Mouse (Mus musculus) G1E (cell line): ENCODE data around the gene Rnf128. TPM values are rescaled to one million over a fixed set of nuclear protein-coding genes. Genes with fewer than 3 reads are reported as not detected.
"Not testable (repeated sequence)": the region's sequence is repeated elsewhere in the genome, so short reads cannot be mapped to it uniquely, and the experiment has no call there.

Experiments used
- ATAC-seq: 2 replicates; pipeline ENCODE4 v1.8.0; 2016; ENCODE audit warnings: mild to moderate bottlenecking; ENCODE audit not compliant: insufficient number of reproducible peaks, poor library complexity, low FRiP score, severe bottlenecking; ENCODE audit errors: extremely low read depth
- DNase-seq: peaks from one replicate; pipeline ENCODE4 v3.0.0; 2012; ENCODE audit warnings: low spot score
- H3K27me3 ChIP-seq: 2 replicates; pipeline ENCODE4 v1.6.1; 2012; ENCODE audit warnings: mild to moderate bottlenecking, low read length, inconsistent platforms; ENCODE audit not compliant: insufficient read depth
- H3K36me3 ChIP-seq: replicated peaks from 2 replicates; pipeline ENCODE3; 2012; ENCODE audit warnings: mild to moderate bottlenecking, inconsistent platforms
- H3K4me1 ChIP-seq: 2 replicates; pipeline ENCODE4 v1.6.1; 2012; ENCODE audit warnings: low read depth, low read length, inconsistent platforms, mixed read lengths; ENCODE audit not compliant: insufficient read depth
- H3K4me3 ChIP-seq: 2 replicates; pipeline ENCODE4 v1.5.1; 2012; ENCODE audit warnings: low read depth, mild to moderate bottlenecking, inconsistent platforms, low read length, moderate library complexity, mixed read lengths
- H3K9me3 ChIP-seq: replicated peaks from 2 replicates; pipeline ENCODE4 v1.6.1; 2012; ENCODE audit warnings: inconsistent platforms
- CTCF ChIP-seq: IDR thresholded peaks from 2 replicates; pipeline ENCODE4 v1.5.1; 2012; ENCODE audit warnings: low read depth, low read length, inconsistent platforms, mixed read lengths
- GATA1 ChIP-seq: IDR thresholded peaks from 2 replicates; pipeline ENCODE4 v1.6.1; 2012; ENCODE audit warnings: borderline replicate concordance, low read length, inconsistent platforms, mixed read lengths
- GATA2 ChIP-seq: IDR thresholded peaks from 2 replicates; pipeline ENCODE4 v1.6.1; 2012; ENCODE audit warnings: low read depth, low read length, inconsistent platforms, borderline replicate concordance
- POLR2AphosphoS5 ChIP-seq: IDR thresholded peaks from 2 replicates; pipeline ENCODE4 v1.6.1; 2012; ENCODE audit warnings: low read depth, low read length, inconsistent platforms; ENCODE audit not compliant: insufficient replicate concordance
- TAL1 ChIP-seq: conservative IDR thresholded peaks from 2 replicates; pipeline ENCODE4 v1.6.1; 2012; ENCODE audit warnings: low read depth, low read length, inconsistent platforms, mixed read lengths
- polyA plus RNA-seq: library from polyadenylated mRNA; stranded (reverse); fragments of >175 nt; gene quantifications from 2 replicates; pipeline ENCODE4 v1.2.3, GENCODE M21; 2012
- total RNA-seq, 2 experiments: library from RNA; stranded (forward) in 1 of 2; stranded (reverse) in 1 of 2; fragments of 200-1000 nt in 1 of 2; fragments of >200 nt in 1 of 2; fragmentation: Nextera tagmentation in 1 of 2; gene quantifications; 2 replicates each; pipeline ENCODE4 v1.2.3; 2014 to 2017

Gene Rnf128
- total and polyA plus RNA-seq, 3 experiments, result 19.2 to 125 (median 80.2) TPM

- Histone ChIP-seq H3K27me3 (no peaks in the 10 kb centered on the region), H3K36me3 (no peaks in the 10 kb centered on the region), H3K9me3 (no peaks in the 10 kb centered on the region), H3K4me3 (no peak overlapping the region; the same call in 1 of the 2 replicates), H3K4me1 (peaks cover 9% of the 10 kb centered on the region)
- no peak for DNase-seq
- ATAC-seq, result peak; percentile 54; the same call in 1 of the 2 replicates
- no peak for TF ChIP-seq POLR2AphosphoS5
- TF ChIP-seq TAL1, result no peak
- TF ChIP-seq CTCF, result no peak
- no peak for TF ChIP-seq GATA2
- TF ChIP-seq GATA1, result no peak
Observed at GRCm38 (mm10) chrX:139562255-139562924, 726 bp upstream of the Rnf128 start.

DNA sequence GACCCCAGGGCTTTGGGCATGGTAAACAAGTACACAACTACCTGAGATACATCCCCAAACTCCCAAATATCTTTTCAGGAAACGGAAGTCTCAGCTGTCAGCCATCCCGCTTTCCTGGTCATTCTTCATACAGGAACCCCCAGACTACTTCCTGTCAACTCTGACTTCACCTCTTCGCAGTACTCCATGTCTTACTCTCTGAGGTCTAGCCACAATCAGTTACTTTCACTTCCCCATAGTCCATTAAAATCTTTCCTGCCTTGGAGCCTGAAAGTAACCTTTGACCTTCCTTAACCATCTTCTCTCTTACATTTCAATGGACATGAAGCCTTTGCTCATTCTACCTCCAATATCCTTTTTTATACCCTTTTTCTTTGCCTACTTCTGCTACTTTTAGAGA is 6.9 kb downstream of the Rnf128 start:
- Histone ChIP-seq H3K36me3 (no peaks in the 10 kb centered on the region), H3K4me1 (peaks cover 3% of the 10 kb centered on the region; the same call in 1 of the 2 replicates), H3K9me3 (no peaks in the 10 kb centered on the region), H3K27me3 (no peaks in the 10 kb centered on the region), H3K4me3 (no peak overlapping the region)
- TF ChIP-seq TAL1, result no peak
- no peak for TF ChIP-seq GATA1
- no peak for TF ChIP-seq CTCF
- no peak for TF ChIP-seq GATA2
- no peak for TF ChIP-seq POLR2AphosphoS5
- no peak for ATAC-seq
- DNase-seq, result no peak

- no peak overlapping the region for H3K4me3 ChIP-seq
- H3K27me3 ChIP-seq, result no peaks in the 10 kb centered on the region
- no peaks in the 10 kb centered on the region; the same call in 1 of the 2 replicates for H3K4me1 ChIP-seq
- TF ChIP-seq TAL1 (no peak), CTCF (no peak), POLR2AphosphoS5 (no peak), GATA1 (no peak), GATA2 (no peak)
- no peaks in the 10 kb centered on the region for H3K36me3 ChIP-seq
- ATAC-seq (no peak), DNase-seq (no peak)
- no peaks in the 10 kb centered on the region for H3K9me3 ChIP-seq
Observed at GRCm38 (mm10) chrX:139578649-139579278, 15.6 kb downstream of the Rnf128 start.

DNA sequence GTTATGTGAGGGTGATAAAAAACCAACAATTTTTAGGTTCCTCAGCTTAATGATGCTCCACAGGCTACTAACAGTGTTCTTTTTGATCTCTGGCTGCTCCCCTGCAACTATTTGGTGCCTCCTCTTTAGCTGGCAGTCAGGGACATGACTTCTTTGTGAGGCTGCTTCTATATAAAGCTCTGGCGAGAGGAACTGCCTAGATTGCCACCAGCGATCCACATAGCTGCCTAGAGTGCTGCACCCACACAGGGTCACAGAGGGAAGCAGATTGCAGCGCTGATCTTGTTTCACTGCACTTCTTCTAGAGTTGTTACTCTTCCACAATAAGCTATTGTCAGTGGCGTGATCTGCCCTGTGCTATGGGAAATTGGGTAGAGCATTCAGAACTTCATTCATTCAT is 20.5 kb downstream of the Rnf128 start:
- Histone ChIP-seq H3K4me3 (no peak overlapping the region), H3K36me3 (no peaks in the 10 kb centered on the region), H3K27me3 (no peaks in the 10 kb centered on the region), H3K4me1 (no peaks in the 10 kb centered on the region; the same call in 1 of the 2 replicates), H3K9me3 (no peaks in the 10 kb centered on the region)
- no peak for TF ChIP-seq GATA1
- no peak for TF ChIP-seq GATA2
- no peak for TF ChIP-seq TAL1
- TF ChIP-seq POLR2AphosphoS5, result no peak
- TF ChIP-seq CTCF, result no peak
- DNase-seq, result no peak
- ATAC-seq, result no peak

DNA sequence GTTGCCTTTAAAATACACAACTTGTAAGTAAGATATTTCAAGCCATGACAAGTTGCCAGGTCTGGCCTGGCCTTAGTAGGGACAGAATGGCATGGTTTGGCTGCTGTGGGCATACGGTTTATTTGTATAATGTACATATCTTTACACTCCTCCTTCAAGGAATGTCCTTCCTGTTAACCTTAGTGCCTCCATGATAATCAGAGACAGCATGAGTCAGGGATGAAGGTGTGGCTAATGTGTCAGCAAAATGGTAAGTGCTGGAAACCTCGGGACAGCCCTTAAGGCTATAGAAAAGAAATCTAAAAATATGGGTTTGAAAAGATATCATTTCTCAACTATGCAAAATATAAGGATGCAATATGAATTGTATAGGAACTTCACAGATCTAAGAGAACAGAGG is 23.6 kb downstream of the Rnf128 start:
- ATAC-seq, H3K27me3 ChIP-seq, H3K9me3 ChIP-seq, DNase-seq, H3K4me1 ChIP-seq, H3K36me3 ChIP-seq, H3K4me3 ChIP-seq: not testable (repeated sequence)

GRCm38 (mm10) chrX:139596404-139596803 is 33.3 kb downstream of the Rnf128 start:
- TF ChIP-seq GATA2 (no peak), GATA1 (no peak), POLR2AphosphoS5 (no peak), CTCF (no peak), TAL1 (no peak)
- DNase-seq (no peak), ATAC-seq (no peak)
- no peak overlapping the region for H3K4me3 ChIP-seq
- no peaks in the 10 kb centered on the region for H3K36me3 ChIP-seq
- H3K9me3 ChIP-seq, result no peaks in the 10 kb centered on the region
- no peaks in the 10 kb centered on the region for H3K27me3 ChIP-seq
- no peaks in the 10 kb centered on the region for H3K4me1 ChIP-seq
